Mouse (Mus musculus) common myeloid progenitor, adult 5-6 weeks (primary cell): ENCODE data around the gene Zcchc2. TPM values are rescaled to one million over a fixed set of nuclear protein-coding genes. Genes with fewer than 3 reads are reported as not detected.

Experiments
- ATAC-seq: replicated peaks from 2 replicates; pipeline ENCODE4 v1.8.0; 2016; ENCODE audit warnings: low read depth, mild to moderate bottlenecking, moderate TSS enrichment, inconsistent platforms; ENCODE audit not compliant: poor library complexity, severe bottlenecking
- total RNA-seq: library from RNA; stranded (forward); fragments of 200-1000, 187-1606 nt; gene quantifications from 2 replicates; pipeline ENCODE4 v1.2.3, GENCODE M21; 2017

The Zcchc2 gene
- total RNA-seq, 1 experiment from 2014 or later = 19.6 TPM

DNA sequence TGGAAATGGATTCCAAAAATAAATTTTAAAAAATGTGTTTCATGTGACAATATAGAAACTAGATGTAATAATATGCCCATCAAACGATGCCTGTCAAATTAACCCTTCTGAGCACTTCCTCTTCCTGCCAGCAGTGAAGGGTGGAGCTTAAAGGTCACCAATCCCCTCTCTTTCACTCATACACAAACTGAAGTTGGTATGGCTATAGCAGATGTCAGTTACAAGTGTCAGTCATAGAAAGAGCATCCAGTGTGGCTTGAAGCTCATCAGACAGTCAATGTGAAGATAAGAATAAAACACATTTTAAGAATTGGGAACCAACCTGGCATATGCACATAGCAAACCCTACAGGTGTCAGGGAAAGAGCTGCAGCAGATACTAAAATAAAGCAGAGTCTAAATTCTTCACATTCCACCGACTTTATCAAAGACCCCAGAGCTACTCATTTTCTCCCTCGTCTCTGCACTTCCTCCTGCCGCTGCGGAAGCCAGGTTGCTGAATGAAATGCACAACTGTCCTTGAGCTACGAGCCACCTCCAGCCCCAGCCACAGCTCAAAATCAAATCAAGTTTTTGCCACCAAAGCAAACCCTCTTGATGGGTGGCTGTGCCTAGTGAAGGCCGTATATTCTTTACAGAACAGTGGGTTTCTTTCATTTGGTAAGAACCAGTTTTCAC lies 79.8 kb downstream of the Zcchc2 start:
- ATAC-seq = no peak

DNA sequence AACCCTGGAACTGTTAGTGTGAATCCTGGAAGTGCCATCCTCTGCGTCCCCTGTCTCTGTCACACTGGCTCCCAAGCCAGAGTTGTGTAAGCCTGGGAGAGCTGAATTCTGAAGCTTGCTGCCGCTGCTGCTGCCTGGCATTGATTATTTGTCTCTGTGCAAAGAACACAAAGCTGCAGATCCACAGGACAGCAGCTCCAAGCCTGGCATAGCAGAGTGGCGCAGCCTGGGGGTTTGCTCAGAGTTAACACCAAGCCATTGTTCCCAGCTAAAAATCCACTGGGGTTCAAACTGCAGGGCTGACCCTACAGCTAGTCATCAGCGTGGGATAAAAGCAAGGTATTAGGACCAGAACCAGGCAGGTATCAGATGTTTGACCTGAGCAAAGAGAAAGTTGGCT lies 80.6 kb downstream of the Zcchc2 start:
- ATAC-seq = no peak

DNA sequence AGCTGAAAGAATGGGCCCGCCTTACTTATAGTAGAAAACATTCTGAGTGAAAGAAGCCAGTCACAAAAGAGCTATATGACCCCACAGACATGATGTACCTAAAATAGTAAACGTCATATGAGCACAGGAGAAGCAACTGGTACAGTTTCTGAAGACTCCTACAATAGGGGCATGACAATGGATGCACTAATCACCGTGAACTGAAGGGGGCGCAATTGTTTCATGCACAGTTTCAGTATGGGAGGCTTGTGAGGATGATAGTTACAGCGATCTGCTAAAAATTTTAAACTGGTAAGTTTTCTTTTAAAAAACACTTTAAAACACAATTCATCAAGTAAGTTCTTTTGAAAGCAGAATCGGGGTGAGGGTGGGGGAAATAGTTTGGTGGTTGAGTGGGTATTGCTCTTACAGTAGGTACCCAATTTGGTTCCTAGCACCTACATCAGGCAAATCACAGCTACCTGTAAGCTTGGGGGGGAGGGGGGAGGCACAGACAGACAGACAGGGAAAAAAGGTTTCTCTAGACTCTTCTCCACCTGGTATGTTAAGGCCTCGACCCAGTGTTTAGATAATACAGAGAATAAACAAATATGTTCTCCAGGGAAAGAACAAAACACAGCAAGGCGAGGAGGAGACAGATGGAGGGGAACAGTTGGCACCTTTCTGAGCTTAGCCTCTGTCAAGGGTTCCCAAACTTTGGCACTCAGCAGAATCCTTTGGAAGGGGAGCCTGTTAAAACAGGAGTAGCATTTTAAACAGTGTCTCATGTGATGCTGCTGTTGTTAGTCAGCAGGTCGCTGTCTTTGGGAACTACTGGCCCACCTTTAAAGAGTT lies 81.2 kb downstream of the Zcchc2 start:
- ATAC-seq = peak; percentile 89

DNA sequence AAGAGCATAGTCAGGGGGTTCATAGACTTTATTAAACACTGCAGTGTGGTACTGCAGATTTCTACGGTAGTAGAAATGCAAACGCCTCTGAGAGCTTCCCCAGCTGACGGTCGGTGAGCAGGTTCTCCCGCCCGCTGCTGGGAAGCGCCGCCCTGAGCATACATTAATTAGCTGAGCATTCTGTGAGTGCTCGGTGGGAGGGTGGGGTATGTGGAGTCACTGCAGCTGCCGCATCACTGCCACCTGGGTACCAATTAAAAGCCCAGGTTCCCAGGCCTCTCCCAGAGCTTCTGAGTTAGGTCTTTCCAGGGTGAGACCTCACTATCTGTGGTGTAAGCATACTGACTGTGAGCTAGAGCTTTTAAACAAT lies 81.8 kb downstream of the Zcchc2 start:
- no peak for ATAC-seq

DNA sequence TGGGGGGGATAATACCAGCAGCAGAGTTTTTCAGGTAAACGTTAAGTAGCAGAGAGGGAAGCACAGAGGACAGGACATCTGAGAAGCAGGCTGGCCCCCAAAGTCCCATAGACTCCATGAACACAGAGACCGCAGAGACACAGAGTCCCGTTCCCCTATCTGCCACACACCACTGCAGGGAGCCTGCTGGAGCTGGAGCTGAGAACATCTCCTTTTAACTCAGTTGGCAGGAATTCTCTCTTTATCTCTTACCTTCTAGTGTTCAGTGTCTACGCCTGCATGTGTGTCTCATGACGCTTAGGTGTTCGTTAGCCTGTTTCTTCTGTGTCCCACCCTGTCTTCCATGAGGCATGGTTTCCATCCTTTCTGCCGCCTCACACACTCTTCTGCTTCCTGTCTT lies 83.0 kb downstream of the Zcchc2 start:
- ATAC-seq = no peak

DNA sequence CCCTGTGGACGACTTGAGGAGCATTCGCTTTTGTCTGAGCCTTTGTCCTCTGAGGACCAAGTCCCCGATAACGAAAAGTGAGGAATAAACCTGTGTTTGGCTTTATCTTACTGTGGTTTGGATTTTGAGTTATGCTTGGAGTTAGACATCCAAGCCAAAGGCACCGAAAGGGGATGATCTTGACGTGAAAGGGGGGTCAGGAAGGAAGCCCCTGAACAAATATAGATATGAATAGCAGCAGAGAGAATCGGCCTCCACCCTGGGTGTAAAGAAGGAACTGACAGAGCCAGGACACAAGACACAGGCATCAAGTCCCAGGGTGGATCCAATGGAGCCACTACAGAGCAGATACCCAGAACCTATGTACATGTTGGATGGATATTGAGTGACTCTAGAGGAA lies 83.9 kb downstream of the Zcchc2 start:
- peak; percentile 49 for ATAC-seq

DNA sequence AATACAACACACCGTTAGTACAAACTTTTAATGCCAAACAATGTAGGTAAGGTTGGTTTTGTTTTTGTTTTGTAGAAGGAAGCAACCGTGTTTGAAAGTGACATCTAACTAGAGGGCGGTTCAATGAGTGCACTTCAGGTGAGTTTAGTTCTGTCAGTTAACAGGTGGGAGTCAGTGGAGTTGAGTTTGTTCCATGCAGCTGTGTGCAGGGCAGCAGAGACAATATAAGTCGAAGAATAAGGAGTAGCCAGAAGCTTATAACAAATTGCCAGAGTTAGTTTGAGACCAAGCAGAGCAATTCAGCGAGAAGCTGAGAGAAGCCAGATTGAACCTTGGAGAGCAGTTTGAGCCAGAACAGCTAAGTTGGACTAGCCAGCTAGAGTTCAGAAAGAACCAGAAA lies 84.5 kb downstream of the Zcchc2 start:
- no peak for ATAC-seq

DNA sequence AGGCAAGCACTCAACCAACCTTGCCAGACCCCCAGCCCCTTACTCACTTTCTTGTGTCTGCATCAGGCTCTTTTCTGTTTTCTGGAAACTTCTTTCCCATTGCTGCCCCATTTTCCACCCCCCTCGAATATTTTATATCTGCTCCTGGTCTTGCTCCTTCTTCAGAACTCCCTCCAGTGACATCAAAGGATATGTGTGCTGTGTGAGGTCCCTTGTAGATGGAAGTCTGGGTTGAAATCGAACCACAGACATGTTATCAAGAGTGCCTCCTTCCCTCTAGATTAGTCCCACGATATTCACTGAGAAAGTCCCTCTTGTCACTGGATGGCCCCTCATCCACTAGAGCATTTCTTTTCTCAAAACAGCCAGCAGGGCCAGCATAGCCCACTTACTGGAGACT lies 86.4 kb downstream of the Zcchc2 start:
- ATAC-seq = no peak

DNA sequence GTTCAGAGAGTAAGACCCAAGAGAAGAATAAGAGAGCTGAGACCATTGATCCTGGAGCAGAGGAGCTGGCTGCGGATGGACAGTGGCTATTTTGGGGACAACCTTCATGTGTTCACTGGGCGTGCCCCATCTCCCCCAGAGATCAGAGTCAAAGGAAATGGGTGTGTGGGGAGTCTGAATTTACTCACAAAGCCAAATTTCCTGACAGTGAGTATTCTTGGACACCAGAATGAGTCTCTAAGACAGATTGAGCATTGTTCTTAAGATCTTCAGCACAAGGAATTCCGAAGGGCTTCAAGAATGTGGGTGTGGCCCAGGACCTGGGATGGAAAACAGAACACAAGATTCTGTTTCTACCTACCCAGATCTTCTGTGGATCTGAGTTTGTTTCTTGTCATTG lies 87.0 kb downstream of the Zcchc2 start:
- ATAC-seq = no peak

Other genes starting within 250 kb of the Zcchc2 start
- gene Tnfrsf11a, start 209.7 kb upstream of the Zcchc2 start, total RNA-seq = 0.32 TPM in 1 of 2 replicates, not detected in the other
- 3.1 and 5.3 TPM in 2 replicates for gene Phlpp1, start 181.3 kb downstream of the Zcchc2 start, total RNA-seq